Mouse (Mus musculus) heart, embryonic 10.5 days (tissue): ENCODE results near the gene Zfp944. TPM values are rescaled to one million over a fixed set of nuclear protein-coding genes. Genes with fewer than 3 reads are reported as not detected.
"Not testable (repeated sequence)": the region's sequence is repeated elsewhere in the genome, so short reads cannot be mapped to it uniquely, and the experiment has no call there.

Source experiments
- DNase-seq: peaks from one replicate; pipeline ENCODE4 v3.0.0-alpha.2; 2017; ENCODE audit warnings: low spot score
- H3K27ac ChIP-seq: fragments of 300-500 bp; sonication (generic); 2 replicates; pipeline ENCODE4 v1.5.1; 2016; ENCODE audit warnings: mild to moderate bottlenecking
- H3K27me3 ChIP-seq: fragments of 300-500 bp; sonication (generic); 2 replicates; pipeline ENCODE4 v1.6.1; 2016; ENCODE audit warnings: mild to moderate bottlenecking; ENCODE audit not compliant: poor library complexity, insufficient read depth, severe bottlenecking
- H3K36me3 ChIP-seq: fragments of 300-500 bp; sonication (generic); 2 replicates; pipeline ENCODE4 v1.6.1; 2016; ENCODE audit warnings: mild to moderate bottlenecking, moderate library complexity
- H3K4me1 ChIP-seq: fragments of 300-500 bp; sonication (generic); 2 replicates; pipeline ENCODE4 v1.6.1; 2016; ENCODE audit warnings: mild to moderate bottlenecking
- H3K4me3 ChIP-seq: fragments of 300-500 bp; sonication (generic); 2 replicates; pipeline ENCODE4 v1.5.1; 2016; ENCODE audit warnings: mild to moderate bottlenecking, moderate library complexity
- H3K9me3 ChIP-seq: fragments of 300-500 bp; sonication (generic); 2 replicates; pipeline ENCODE4 v1.6.1; 2016; ENCODE audit warnings: mild to moderate bottlenecking, moderate library complexity
- WGBS: fragments of 180-500 bp; shearing (Covaris S2); methylation state at CpG from one replicate; pipeline ENCODE4 v1.1.7; 2016; 5-methylcytosine and 5-hydroxymethylcytosine counted together
- polyA plus RNA-seq: library from polyadenylated mRNA; unstranded; fragments of >200 nt; fragmentation: Nextera tagmentation; extraction: Ambion mirVana; gene quantifications from 2 replicates; pipeline ENCODE4 v1.2.1, GENCODE M21; 2016

Gene Zfp944
- polyA plus RNA-seq = 8.8 and 10.2 TPM in 2 replicates

GRCm38 (mm10) chr17:22361101-22361781 lies at the start of gene Zfp944, which contains the start of gene Zfp758:
TSS of gene Zfp944 (minus strand) at chr17:22361400.
TSS of gene Zfp758 (plus strand) at chr17:22361453.
- H3K9me3 ChIP-seq, H3K27me3 ChIP-seq: not testable (repeated sequence)
- H3K4me3 ChIP-seq = peak within 1 kb of the TSS; percentile 68
- H3K27ac ChIP-seq = peak within 1 kb of the TSS; percentile 88
- peak; percentile 80 for DNase-seq
- WGBS = 0% methylated on average over 29 of the region's 43 CpGs
- H3K4me1 ChIP-seq = peaks cover 14% of the 10 kb centered on the region; the same call in 1 of the 2 replicates
- peaks cover 20% of the 10 kb centered on the region for H3K36me3 ChIP-seq

DNA sequence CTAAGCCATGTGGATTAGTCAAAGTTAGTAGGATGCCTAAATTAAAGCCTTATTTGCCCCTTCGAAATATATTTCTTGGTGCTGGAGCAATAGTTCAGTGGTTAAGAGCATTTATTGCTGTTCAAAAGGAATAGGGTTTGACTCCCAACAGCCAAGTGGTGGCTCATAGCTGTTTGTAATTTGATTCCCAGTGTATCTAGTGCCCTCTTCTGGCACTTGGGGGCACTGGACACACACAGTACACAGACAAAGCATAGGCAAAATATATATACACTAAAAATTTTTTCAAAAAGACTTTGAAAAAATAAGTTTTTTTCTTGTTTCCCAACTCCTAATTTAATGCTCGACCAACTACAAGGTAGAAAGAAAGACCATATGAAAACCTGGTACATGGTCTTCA lies 49.6 kb upstream of the Zfp944 start:
- Histone ChIP-seq H3K9me3 (no peaks in the 10 kb centered on the region), H3K4me3 (no peak overlapping the region), H3K27me3 (no peaks in the 10 kb centered on the region), H3K27ac (no peak overlapping the region), H3K4me1 (no peaks in the 10 kb centered on the region), H3K36me3 (no peaks in the 10 kb centered on the region)
- no peak for DNase-seq
- WGBS = 76% methylated on average over 2 of the region's 2 CpGs

- Histone ChIP-seq H3K27me3 (no peaks in the 10 kb centered on the region), H3K4me3 (no peak overlapping the region), H3K9me3 (0 out of 2 replicates have a peak, but pooled peaks cover 2% of the 10 kb centered on the region), H3K4me1 (peaks cover 14% of the 10 kb centered on the region; the same call in 1 of the 2 replicates), H3K36me3 (peaks cover 19% of the 10 kb centered on the region), H3K27ac (no peak overlapping the region)
- WGBS = 92% methylated on average over 3 of the region's 3 CpGs
- DNase-seq = no peak
Measured at GRCm38 (mm10) chr17:22363895-22364294, 2.7 kb upstream of the Zfp944 start.

- peak overlapping the region; percentile 79; the same call in 1 of the 2 replicates for H3K27ac ChIP-seq
- DNase-seq = no peak
- H3K9me3 ChIP-seq = 0 out of 2 replicates have a peak, but pooled peaks cover 2% of the 10 kb centered on the region
- H3K36me3 ChIP-seq = peaks cover 20% of the 10 kb centered on the region
- H3K27me3 ChIP-seq = no peaks in the 10 kb centered on the region
- 27% methylated on average over 5 of the region's 5 CpGs for WGBS
- peak overlapping the region; percentile 68 for H3K4me3 ChIP-seq
- H3K4me1 ChIP-seq = peaks cover 14% of the 10 kb centered on the region; the same call in 1 of the 2 replicates
Measured at GRCm38 (mm10) chr17:22360572-22360971, 628 bp downstream of the Zfp944 start.

DNA sequence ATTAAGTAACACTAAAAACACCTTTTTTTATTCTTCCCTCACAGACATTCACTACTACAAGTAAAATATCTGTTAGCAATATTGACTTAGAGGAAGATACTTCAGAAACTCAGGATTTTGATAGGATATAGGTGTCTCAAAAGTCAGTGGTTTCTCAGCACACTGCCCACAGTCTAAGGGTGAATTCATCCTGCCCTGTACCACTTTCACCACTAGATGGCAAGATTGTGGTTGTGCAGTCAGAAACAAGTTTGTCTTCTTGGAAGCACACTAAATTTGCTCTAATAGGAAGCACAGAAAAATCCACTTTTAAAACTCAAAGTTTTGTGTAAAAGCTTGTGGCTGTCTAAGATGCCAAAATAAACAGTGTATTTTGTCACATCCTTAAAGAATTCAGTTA lies 8.4 kb downstream of the Zfp944 start:
- Histone ChIP-seq H3K4me1 (no peaks in the 10 kb centered on the region), H3K27ac (no peak overlapping the region), H3K4me3 (no peak overlapping the region), H3K36me3 (peaks cover 9% of the 10 kb centered on the region; the same call in 1 of the 2 replicates), H3K27me3 (no peaks in the 10 kb centered on the region), H3K9me3 (no peaks in the 10 kb centered on the region)
- DNase-seq = no peak

DNA sequence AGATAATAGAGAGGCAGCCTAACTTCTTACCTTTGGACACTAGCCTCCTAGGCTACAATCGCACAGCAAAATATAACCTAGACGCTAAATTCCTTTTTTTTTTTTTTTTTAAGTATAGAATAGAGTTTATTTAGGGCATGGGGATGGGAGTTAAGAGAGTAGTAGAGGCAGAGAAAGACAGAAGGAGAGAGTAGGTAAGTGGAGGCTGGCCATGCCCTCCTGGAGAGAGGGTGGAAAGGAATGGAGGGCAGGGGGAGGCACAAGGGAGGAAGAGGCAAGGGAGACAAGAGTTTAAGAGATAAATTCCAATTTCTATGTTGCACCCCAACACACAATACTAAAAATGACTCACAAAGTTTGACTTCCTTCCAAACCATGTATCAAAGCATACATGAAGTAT lies 46.0 kb downstream of the Zfp944 start:
- not testable (repeated sequence) for H3K27me3 ChIP-seq, H3K36me3 ChIP-seq, H3K4me1 ChIP-seq, DNase-seq, H3K9me3 ChIP-seq
- peak overlapping the region; percentile 65 for H3K4me3 ChIP-seq
- 15% methylated on average over 2 of the region's 2 CpGs for WGBS
- H3K27ac ChIP-seq = peak overlapping the region; percentile 86; the same call in 1 of the 2 replicates

DNA sequence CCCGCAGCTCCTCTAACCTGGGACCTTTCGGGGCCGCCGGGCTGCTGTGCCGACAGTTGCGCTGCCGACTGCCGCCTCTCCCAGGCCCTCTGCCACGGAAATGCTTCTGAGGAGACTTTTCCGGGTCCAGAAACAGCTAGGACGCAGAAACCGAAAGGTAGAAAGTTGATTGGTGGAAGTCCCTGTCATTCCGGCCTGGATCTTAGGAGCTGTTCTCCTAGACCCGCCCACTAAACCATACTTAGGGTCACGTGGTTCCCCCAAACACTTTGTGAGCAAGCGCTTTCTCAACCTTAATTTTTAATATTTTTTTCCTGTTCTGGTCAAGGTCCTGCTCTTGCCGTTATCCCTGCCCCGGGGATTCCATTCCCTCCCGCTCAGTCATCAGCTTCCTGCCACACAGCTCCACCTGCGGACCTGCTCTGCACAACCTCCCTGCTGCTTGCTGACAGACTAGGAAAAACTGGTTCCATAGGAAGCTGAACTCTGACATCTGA lies 46.4 kb downstream of the Zfp944 start, which contains the start of gene CT030661.1:
Gene CT030661.1 (minus strand): TSS at position 108 of the 497 bp plus-strand sequence.
- H3K9me3 ChIP-seq, H3K27me3 ChIP-seq, H3K4me1 ChIP-seq, H3K36me3 ChIP-seq: not testable (repeated sequence)
- under 1% methylated on average over 20 of the region's 20 CpGs for WGBS
- H3K27ac ChIP-seq = peak within 1 kb of the TSS; percentile 86
- peak; percentile 96 for DNase-seq
- H3K4me3 ChIP-seq = peak within 1 kb of the TSS; percentile 65

GRCm38 (mm10) chr17:22314219-22314618 lies 47.0 kb downstream of the Zfp944 start:
- Histone ChIP-seq H3K27ac (peak overlapping the region; percentile 86; the same call in 1 of the 2 replicates), H3K4me3 (peak overlapping the region; percentile 65)
- H3K36me3 ChIP-seq, H3K9me3 ChIP-seq, DNase-seq, H3K4me1 ChIP-seq, H3K27me3 ChIP-seq: not testable (repeated sequence)
- WGBS = 0% methylated on average over 3 of the region's 3 CpGs

Other genes starting within 250 kb of the Zfp944 start
- gene Zfp947, start 195.2 kb downstream of the Zfp944 start, polyA plus RNA-seq = 2.7 and 2.9 TPM in 2 replicates
- 1.7 and 1.8 TPM in 2 replicates for gene Zfp994, start 135.8 kb downstream of the Zfp944 start, polyA plus RNA-seq
- 7.3 and 7.9 TPM in 2 replicates for gene CT030661.1, start 46.6 kb downstream of the Zfp944 start, polyA plus RNA-seq
- gene Zfp758, start 53 bp upstream of the Zfp944 start, polyA plus RNA-seq = 5.8 and 6.6 TPM in 2 replicates
- gene Zfp946, start 62.8 kb upstream of the Zfp944 start, polyA plus RNA-seq = 13.0 and 13.1 TPM in 2 replicates
- not detected in 2 replicates for gene Vmn2r111, start 212.1 kb upstream of the Zfp944 start, polyA plus RNA-seq
- not detected in 2 replicates for gene Vmn2r112, start 239.6 kb upstream of the Zfp944 start, polyA plus RNA-seq